Mouse (Mus musculus) heart, embryonic 14.5 days (tissue): ENCODE data around the gene Bloc1s3. TPM values are rescaled to one million over a fixed set of nuclear protein-coding genes. Genes with fewer than 3 reads are reported as not detected.
A peak's percentile ranks its signal among the peaks of the same experiment; 100 is the strongest.

Experiments
- ATAC-seq: fragments of 200-750 bp; cut with Nextera tagmentation; 2 replicates; pipeline ENCODE4 v1.8.0; 2017; ENCODE audit warnings: low read depth, moderate TSS enrichment; ENCODE audit not compliant: insufficient number of reproducible peaks, insufficient read depth, low FRiP score
- H3K27ac ChIP-seq, 2 experiments: fragments of 200-500 bp in 1 of 2; fragments of 300-500 bp in 1 of 2; sonication (generic) in 1 of 2; replicated peaks in 1 of 2; 2 replicates each; pipeline ENCODE4 v1.5.1; 2012 to 2014; ENCODE audit warnings: low read depth in 2 of 2, low read length in 2 of 2, control low read depth in 1 of 2, mild to moderate bottlenecking in 1 of 2, mixed read lengths in 1 of 2; ENCODE audit not compliant: control insufficient read depth in 1 of 2, insufficient read depth in 1 of 2
- H3K27me3 ChIP-seq: fragments of 300-500 bp; sonication (generic); 2 replicates; pipeline ENCODE4 v1.6.1; 2014; ENCODE audit warnings: mild to moderate bottlenecking, low read length, control low read depth; ENCODE audit not compliant: control insufficient read depth, insufficient read depth
- H3K36me3 ChIP-seq: fragments of 300-500 bp; sonication (generic); 2 replicates; pipeline ENCODE4 v1.6.1; 2014; ENCODE audit warnings: mild to moderate bottlenecking, control low read depth, low read length, mixed read lengths; ENCODE audit not compliant: control insufficient read depth, insufficient read depth
- H3K4me1 ChIP-seq, 2 experiments: fragments of 200-500 bp in 1 of 2; fragments of 300-500 bp in 1 of 2; sonication (generic) in 1 of 2; 2 replicates each; pipeline ENCODE4 v1.6.1; 2012 to 2014; ENCODE audit warnings: low read length in 2 of 2, control low read depth in 1 of 2, mixed read lengths in 1 of 2; ENCODE audit not compliant: control insufficient read depth in 2 of 2, insufficient read depth in 2 of 2
- H3K4me2 ChIP-seq: fragments of 300-500 bp; sonication (generic); 2 replicates; pipeline ENCODE4 v1.6.1; 2014; ENCODE audit warnings: mild to moderate bottlenecking, low read length
- H3K4me3 ChIP-seq, 2 experiments: fragments of 200-500 bp in 1 of 2; fragments of 300-500 bp in 1 of 2; sonication (generic) in 1 of 2; 2 replicates each; pipeline ENCODE4 v1.5.1; 2012 to 2014; ENCODE audit warnings: low read length in 2 of 2, mild to moderate bottlenecking in 2 of 2, control low read depth in 1 of 2, low read depth in 1 of 2, moderate library complexity in 1 of 2; ENCODE audit not compliant: control insufficient read depth in 1 of 2, insufficient read depth in 1 of 2
- H3K9ac ChIP-seq: fragments of 300-500 bp; sonication (generic); 2 replicates; pipeline ENCODE4 v1.6.1; 2014; ENCODE audit warnings: mild to moderate bottlenecking, low read length
- H3K9me3 ChIP-seq: fragments of 300-500 bp; sonication (generic); 2 replicates; pipeline ENCODE4 v1.6.1; 2016; ENCODE audit warnings: low read length, control low read depth; ENCODE audit not compliant: control insufficient read depth
- whole genome bisulfite sequencing: fragments of 180-500 bp; shearing (Covaris S2); extraction: QIAGEN DNeasy Blood & Tissue Kit; methylation state at CpG from one replicate; pipeline ENCODE4 v1.1.7; 2014; 5-methylcytosine and 5-hydroxymethylcytosine counted together
- polyA plus RNA-seq: library from polyadenylated mRNA; unstranded; fragments of >200 nt; fragmentation: Nextera tagmentation; extraction: Ambion mirVana; gene quantifications from 2 replicates; pipeline ENCODE4 v1.2.1, GENCODE M21; 2014

Bloc1s3 gene
- polyA plus RNA-seq, 1 experiment from 2014 or later = 1.7 TPM

GRCm38 (mm10) chr7:19546007-19546406 is 37.8 kb upstream of the Bloc1s3 start:
- Histone ChIP-seq H3K36me3 (no peaks in the 10 kb centered on the region), H3K4me1 (peaks cover 12 to 44% of the 10 kb centered on the region in 2 experiments), H3K4me3 (no peak overlapping the region), H3K9me3 (no peaks in the 10 kb centered on the region), H3K4me2 (no peak overlapping the region), H3K9ac (no peak overlapping the region), H3K27ac (no peak overlapping the region), H3K27me3 (no peaks in the 10 kb centered on the region)
- ATAC-seq = no peak
- WGBS = 31% methylated on average over 3 of the region's 3 CpGs

- peaks cover 12 to 44% of the 10 kb centered on the region in 2 experiments for H3K4me1 ChIP-seq
- H3K4me2 ChIP-seq = no peak overlapping the region
- H3K4me3 ChIP-seq = no peak overlapping the region
- H3K9ac ChIP-seq = no peak overlapping the region
- no peaks in the 10 kb centered on the region for H3K36me3 ChIP-seq
- ATAC-seq = no peak
- H3K9me3 ChIP-seq = no peaks in the 10 kb centered on the region
- WGBS = 38% methylated on average over 6 of the region's 6 CpGs
- H3K27ac ChIP-seq = no peak overlapping the region
- no peaks in the 10 kb centered on the region for H3K27me3 ChIP-seq
Observed at GRCm38 (mm10) chr7:19543584-19543983, 35.4 kb upstream of the Bloc1s3 start.

GRCm38 (mm10) chr7:19542155-19542691 is 34.1 kb upstream of the Bloc1s3 start:
- Histone ChIP-seq H3K36me3 (no peaks in the 10 kb centered on the region), H3K4me2 (no peak overlapping the region), H3K27ac (peak overlapping the region in 1 of 2 experiments; percentile 42; a peak in 1 of 4 replicates), H3K27me3 (no peaks in the 10 kb centered on the region), H3K4me3 (no peak overlapping the region), H3K9me3 (no peaks in the 10 kb centered on the region), H3K4me1 (peaks cover 14 to 51% of the 10 kb centered on the region in 2 experiments), H3K9ac (0 out of 2 replicates have a peak overlapping the region, but pooled peaks have one; percentile 10)
- 57% methylated on average over 8 of the region's 8 CpGs for WGBS
- ATAC-seq = peak; percentile 62

GRCm38 (mm10) chr7:19541681-19542154 is 33.6 kb upstream of the Bloc1s3 start:
- Histone ChIP-seq H3K4me2 (no peak overlapping the region), H3K36me3 (no peaks in the 10 kb centered on the region), H3K9me3 (no peaks in the 10 kb centered on the region), H3K4me3 (no peak overlapping the region), H3K27me3 (no peaks in the 10 kb centered on the region), H3K4me1 (peaks cover 15 to 52% of the 10 kb centered on the region in 2 experiments), H3K9ac (0 out of 2 replicates have a peak overlapping the region, but pooled peaks have one; percentile 10), H3K27ac (no peak overlapping the region)
- ATAC-seq = no peak
- 82% methylated on average over 7 of the region's 7 CpGs for WGBS

- Histone ChIP-seq H3K36me3 (no peaks in the 10 kb centered on the region), H3K27me3 (no peaks in the 10 kb centered on the region), H3K27ac (no peak overlapping the region), H3K4me1 (peaks cover 15 to 51% of the 10 kb centered on the region in 2 experiments), H3K4me3 (no peak overlapping the region), H3K4me2 (no peak overlapping the region), H3K9ac (no peak overlapping the region), H3K9me3 (no peaks in the 10 kb centered on the region)
- 88% methylated on average over 2 of the region's 2 CpGs for WGBS
- ATAC-seq = no peak
Observed at GRCm38 (mm10) chr7:19540771-19541566, 32.8 kb upstream of the Bloc1s3 start.

- H3K27me3 ChIP-seq = no peaks in the 10 kb centered on the region
- peaks cover 3 to 19% of the 10 kb centered on the region in 2 experiments; a peak in 3 of 4 replicates for H3K4me1 ChIP-seq
- H3K9ac ChIP-seq = no peak overlapping the region
- H3K9me3 ChIP-seq = no peaks in the 10 kb centered on the region
- peaks cover 62% of the 10 kb centered on the region for H3K36me3 ChIP-seq
- ATAC-seq = no peak
- no peak overlapping the region for H3K4me3 ChIP-seq
- WGBS = 87% methylated on average over 10 of the region's 10 CpGs
- H3K4me2 ChIP-seq = no peak overlapping the region
- H3K27ac ChIP-seq = no peak overlapping the region
Observed at GRCm38 (mm10) chr7:19534676-19535075, 26.5 kb upstream of the Bloc1s3 start.

- no peaks in the 10 kb centered on the region for H3K9me3 ChIP-seq
- no peak overlapping the region for H3K4me2 ChIP-seq
- no peak for ATAC-seq
- no peak overlapping the region for H3K4me3 ChIP-seq
- peaks cover 2 to 12% of the 10 kb centered on the region in 2 experiments; a peak in 2 of 4 replicates for H3K4me1 ChIP-seq
- no peak overlapping the region for H3K9ac ChIP-seq
- H3K36me3 ChIP-seq = peaks cover 76% of the 10 kb centered on the region
- WGBS = 92% methylated on average over 14 of the region's 14 CpGs
- H3K27me3 ChIP-seq = no peaks in the 10 kb centered on the region
- no peak overlapping the region for H3K27ac ChIP-seq
Observed at GRCm38 (mm10) chr7:19532240-19532639, 24.1 kb upstream of the Bloc1s3 start.
